Comparison of ENCODE assay signal across 26 mouse cellular contexts in genomic region chr3:35967366-35967921, GRCm38 (mm10). TPM values are rescaled to one million over a fixed set of nuclear protein-coding genes. Genes with fewer than 3 reads are reported as not detected.
DNase-seq lines count a peak whose midpoint lies in the region; ATAC-seq and TF ChIP-seq lines count a peak whose summit lies in the region.
"Had no signal": no experiment of that assay in that cellular context is flagged by ENCODE, and none has a peak within 500 bp of the region (broad histone marks: within the 10 kb centered on the region; RNA-seq: fewer than 3 reads in every experiment).

No protein-coding gene starts in this region.

- WGBS in liver, postnatal 0 days (ENCODE audit: insufficient replicate concordance): 66% methylated on average over 8 of the region's 8 CpGs
- WGBS in hindbrain, embryonic 16.5 days: 96% methylated on average over 8 of the region's 8 CpGs
- WGBS in kidney, embryonic 15.5 days: 88% methylated on average over 8 of the region's 8 CpGs

- peaks cover 0 to 26% of the 10 kb centered on the region in 2 experiments; a peak in 2 of 4 replicates for H3K36me3 ChIP-seq in MEL (ENCODE audit: control insufficient read depth in 1 of 2, insufficient read depth in 2 of 2, low read length in 2 of 2)
- H3K36me3 ChIP-seq in liver, postnatal 0 days (replicated peaks; ENCODE audit: insufficient read depth, low read length): peaks cover 11% of the 10 kb centered on the region; the same call in 1 of the 2 replicates
- H3K36me3 ChIP-seq in hindbrain, embryonic 16.5 days (ENCODE audit: control insufficient read depth, insufficient read depth, low read length): peaks cover 27% of the 10 kb centered on the region
- H3K36me3 ChIP-seq in kidney, embryonic 15.5 days: peaks cover 64% of the 10 kb centered on the region

- no peak overlapping the region for H3K4me3 ChIP-seq in MEL (ENCODE audit: control insufficient read depth in 1 of 2, insufficient read depth in 1 of 2, low read depth in 2 of 2, low read length in 2 of 2)
- H3K4me3 ChIP-seq in liver, postnatal 0 days (ENCODE audit: low read depth, low read length): no peak overlapping the region
- no peak overlapping the region for H3K4me3 ChIP-seq in hindbrain, embryonic 16.5 days (ENCODE audit: low read length)
- no peak overlapping the region for H3K4me3 ChIP-seq in kidney, embryonic 15.5 days (replicated peaks)
- H3K4me3 ChIP-seq: embryonic facial prominence, embryonic 12.5 days; embryonic facial prominence, embryonic 15.5 days; gastrocnemius, adult 2 months; heart, embryonic 12.5 days; heart, embryonic 15.5 days had no signal

- TF ChIP-seq POLR2A in MEL (IDR thresholded peaks at IDR 0.05; ENCODE audit: control insufficient read depth in 1 of 2, insufficient read depth in 1 of 2, low read depth in 1 of 2, low read length in 2 of 2, poor library complexity in 1 of 2): no peak

- TF ChIP-seq EP300 in MEL (IDR thresholded peaks at IDR 0.05; ENCODE audit: low read depth in 1 of 2, low read length in 2 of 2): peak in 1 of 2 experiments; percentile 60; a peak in 1 of 4 replicates
- no peak for TF ChIP-seq EP300 in liver, postnatal 0 days (IDR thresholded peaks at IDR 0.05; ENCODE audit: low read depth)

- H3K4me2 ChIP-seq in liver, postnatal 0 days (ENCODE audit: low read depth, low read length): no peak overlapping the region
- no peak overlapping the region for H3K4me2 ChIP-seq in hindbrain, embryonic 16.5 days (ENCODE audit: low read length)
- no peak overlapping the region for H3K4me2 ChIP-seq in kidney, embryonic 15.5 days
- H3K4me2 ChIP-seq: embryonic facial prominence, embryonic 12.5 days; embryonic facial prominence, embryonic 15.5 days; heart, embryonic 12.5 days; heart, embryonic 15.5 days; hindbrain, embryonic 14.5 days had no signal

- H3K27ac ChIP-seq in MEL (ENCODE audit: control insufficient read depth, low read depth, low read length): peak overlapping the region; percentile 88; the same call in 1 of the 2 replicates
- no peak overlapping the region for H3K27ac ChIP-seq in liver, postnatal 0 days (ENCODE audit: low read depth)
- H3K27ac ChIP-seq in hindbrain, embryonic 16.5 days (ENCODE audit: low read depth, low read length): no peak overlapping the region
- no peak overlapping the region for H3K27ac ChIP-seq in kidney, embryonic 15.5 days
- H3K27ac ChIP-seq: embryonic facial prominence, embryonic 12.5 days; embryonic facial prominence, embryonic 15.5 days; gastrocnemius, adult 2 months; heart, embryonic 15.5 days; hindbrain, embryonic 14.5 days had no signal

- H3K27me3 ChIP-seq in MEL (ENCODE audit: control insufficient read depth in 1 of 2, insufficient read depth in 2 of 2, low read length in 2 of 2): no peaks in the 10 kb centered on the region
- H3K27me3 ChIP-seq in liver, postnatal 0 days (ENCODE audit: insufficient read depth, low read length): no peaks in the 10 kb centered on the region
- no peaks in the 10 kb centered on the region for H3K27me3 ChIP-seq in hindbrain, embryonic 16.5 days (replicated peaks; ENCODE audit: control insufficient read depth, insufficient read depth, low read length)
- H3K27me3 ChIP-seq in kidney, embryonic 15.5 days: no peaks in the 10 kb centered on the region
- H3K27me3 ChIP-seq: embryonic facial prominence, embryonic 12.5 days; embryonic facial prominence, embryonic 15.5 days; heart, embryonic 12.5 days; heart, embryonic 15.5 days; Patski had no signal

- peak; percentile 57 for DNase-seq in A20 (ENCODE audit: low read depth, low spot score)
- peak; percentile 27 for DNase-seq in MEL (ENCODE audit: low read depth, low spot score)
- no peak for DNase-seq in liver, postnatal 0 days
- DNase-seq: adrenal gland, adult 2 months; adrenal gland, postnatal 14 days; cerebellum, adult 11-12 months; cerebellum, adult 8-10 months; cerebellum, postnatal 10 days; cerebellum, postnatal 36 days; forebrain, postnatal 0 days; gastrocnemius, adult 2 months; gastrocnemius, postnatal 14 days; heart, postnatal 10 days; heart, postnatal 4 days had no signal

- peaks cover 17 to 20% of the 10 kb centered on the region in 2 experiments for H3K4me1 ChIP-seq in MEL (ENCODE audit: control insufficient read depth in 1 of 2, insufficient read depth in 2 of 2, low read length in 2 of 2)
- H3K4me1 ChIP-seq in liver, postnatal 0 days (ENCODE audit: insufficient read depth): no peaks in the 10 kb centered on the region; the same call in 1 of the 2 replicates
- H3K4me1 ChIP-seq in hindbrain, embryonic 16.5 days (ENCODE audit: control insufficient read depth, insufficient read depth, low read depth, low read length): no peaks in the 10 kb centered on the region
- no peaks in the 10 kb centered on the region for H3K4me1 ChIP-seq in kidney, embryonic 15.5 days
- H3K4me1 ChIP-seq: embryonic facial prominence, embryonic 12.5 days; embryonic facial prominence, embryonic 15.5 days; heart, embryonic 12.5 days; heart, embryonic 15.5 days had no signal

- no peak for TF ChIP-seq CTCF in MEL (IDR thresholded peaks at IDR 0.05 in 2 of 3, conservative IDR thresholded peaks at IDR 0.05 in 1 of 3; ENCODE audit: control insufficient read depth in 1 of 3, insufficient read depth in 1 of 3, low read depth in 2 of 3, low read length in 3 of 3, poor library complexity in 1 of 3, severe bottlenecking in 1 of 3)
- TF ChIP-seq CTCF in liver, postnatal 0 days (IDR thresholded peaks at IDR 0.05; ENCODE audit: low read depth): no peak

- no peak for TF ChIP-seq RAD21 in MEL (IDR thresholded peaks at IDR 0.05; ENCODE audit: low read depth, low read length)

- ATAC-seq in granulocyte monocyte progenitor cell, adult 5-6 weeks (replicated peaks; ENCODE audit: poor library complexity, severe bottlenecking): peak; percentile 77
- ATAC-seq in megakaryocyte progenitor cell, adult 5-6 weeks (replicated peaks; ENCODE audit: poor library complexity): peak; percentile 57
- ATAC-seq in liver, postnatal 0 days: no peak
- no peak for ATAC-seq in hindbrain, embryonic 16.5 days
- ATAC-seq in kidney, embryonic 15.5 days (replicated peaks; ENCODE audit: low FRiP score): no peak
- ATAC-seq: forebrain, embryonic 14.5 days; forebrain, postnatal 0 days; intestine, postnatal 0 days; Patski had no signal

- H3K79me2 ChIP-seq in MEL (ENCODE audit: control insufficient read depth, insufficient read depth, low read length, poor library complexity): no peaks in the 10 kb centered on the region

- no peak overlapping the region for H3K9ac ChIP-seq in MEL (ENCODE audit: control insufficient read depth, low read depth, low read length, poor library complexity, severe bottlenecking)
- no peak overlapping the region for H3K9ac ChIP-seq in liver, postnatal 0 days (replicated peaks)
- H3K9ac ChIP-seq in hindbrain, embryonic 16.5 days (ENCODE audit: low read depth, low read length): no peak overlapping the region
- no peak overlapping the region for H3K9ac ChIP-seq in kidney, embryonic 15.5 days
- H3K9ac ChIP-seq: embryonic facial prominence, embryonic 12.5 days; embryonic facial prominence, embryonic 15.5 days; forebrain, postnatal 0 days; heart, embryonic 12.5 days; heart, embryonic 15.5 days; hindbrain, embryonic 14.5 days had no signal

- H3K9me3 ChIP-seq in MEL (replicated peaks; ENCODE audit: insufficient read depth, low read length): no peaks in the 10 kb centered on the region
- no peaks in the 10 kb centered on the region for H3K9me3 ChIP-seq in liver, postnatal 0 days (ENCODE audit: low read length)
- H3K9me3 ChIP-seq in hindbrain, embryonic 16.5 days (ENCODE audit: control insufficient read depth, low read length): no peaks in the 10 kb centered on the region
- no peaks in the 10 kb centered on the region for H3K9me3 ChIP-seq in kidney, embryonic 15.5 days (replicated peaks)
- H3K9me3 ChIP-seq: embryonic facial prominence, embryonic 12.5 days; embryonic facial prominence, embryonic 15.5 days; heart, embryonic 12.5 days; heart, embryonic 15.5 days had no signal

TF ChIP-seq in MEL, 35 proteins besides CTCF, POLR2A, EP300 and RAD21 (continues in another document):
- no peak for TF ChIP-seq MAX (IDR thresholded peaks at IDR 0.05; ENCODE audit: low read length)
- no peak for TF ChIP-seq BHLHE40 (IDR thresholded peaks at IDR 0.05; ENCODE audit: borderline replicate concordance, low read depth, low read length)
- peak; percentile 36; the same call in 1 of the 2 replicates for TF ChIP-seq GATA1 (IDR thresholded peaks at IDR 0.05; ENCODE audit: low read depth, low read length)
- TF ChIP-seq SIN3A (IDR thresholded peaks at IDR 0.05; ENCODE audit: low read length): no peak
- no peak for TF ChIP-seq POLR2AphosphoS5 (IDR thresholded peaks at IDR 0.05; ENCODE audit: borderline replicate concordance, low read depth, low read length)
- TF ChIP-seq ZKSCAN1 (IDR thresholded peaks at IDR 0.05; ENCODE audit: low read depth, low read length): no peak
- TF ChIP-seq USF2 (IDR thresholded peaks at IDR 0.05; ENCODE audit: borderline replicate concordance in 1 of 2, insufficient read depth in 1 of 2, low read depth in 1 of 2, low read length in 2 of 2): no peak
- no peak for TF ChIP-seq ZMIZ1 (IDR thresholded peaks at IDR 0.05; ENCODE audit: low read depth, low read length)

RNA-seq across cellular contexts. Expression of gene Dcun1d1, which starts 30.2 kb away (rescaled TPM):
- total RNA-seq in MEL (2012; rRNA removed): 35.1 and 37.7 TPM in 2 replicates
- 10 to 100 TPM; 20.8 to 32.7 TPM for polyA plus RNA-seq in MEL (2012; ENCODE audit: insufficient read depth in 1 of 2, insufficient read length in 2 of 2, low read depth in 1 of 2, low replicate concordance in 2 of 2, missing spikeins in 1 of 2)
- total RNA-seq in granulocyte monocyte progenitor cell, adult 5-6 weeks (2014; fragmentation: Nextera tagmentation): 90.1 and 111 TPM in 2 replicates
- 221 and 228 TPM in 2 replicates for total RNA-seq in granulocyte monocyte progenitor cell, adult 5-6 weeks (2017)
- total RNA-seq in megakaryocyte progenitor cell, adult 5-6 weeks (2015): 134 and 137 TPM in 2 replicates
- total RNA-seq in megakaryocyte progenitor cell, adult 5-6 weeks (2017): 145 and 219 TPM in 2 replicates
- polyA plus RNA-seq in liver, postnatal 0 days (2015; fragmentation: Nextera tagmentation; extraction: Ambion mirVana): 77.0 and 77.5 TPM in 2 replicates
- 88.7 and 97.4 TPM in 2 replicates for polyA plus RNA-seq in hindbrain, embryonic 16.5 days (2015; fragmentation: Nextera tagmentation; extraction: Ambion mirVana)
- polyA plus RNA-seq in kidney, embryonic 15.5 days (2015; fragmentation: Nextera tagmentation; extraction: Ambion mirVana): 93.1 and 95.5 TPM in 2 replicates

RNA-seq across cellular contexts. Expression of gene Mccc1, which starts 33.0 kb away (rescaled TPM):
- 4.0 and 4.9 TPM in 2 replicates for total RNA-seq in MEL (2012; rRNA removed)
- 10 to 100 TPM in 1 of 2 experiments, not detected in 1; 14.7 TPM for polyA plus RNA-seq in MEL (2012; ENCODE audit: insufficient read depth in 1 of 2, insufficient read length in 2 of 2, low read depth in 1 of 2, low replicate concordance in 2 of 2, missing spikeins in 1 of 2)
- 19.2 and 34.4 TPM in 2 replicates for total RNA-seq in granulocyte monocyte progenitor cell, adult 5-6 weeks (2014; fragmentation: Nextera tagmentation)
- total RNA-seq in granulocyte monocyte progenitor cell, adult 5-6 weeks (2017): 13.0 and 20.1 TPM in 2 replicates
- 23.9 and 30.8 TPM in 2 replicates for total RNA-seq in megakaryocyte progenitor cell, adult 5-6 weeks (2015)
- 12.8 and 17.8 TPM in 2 replicates for total RNA-seq in megakaryocyte progenitor cell, adult 5-6 weeks (2017)
- polyA plus RNA-seq in liver, postnatal 0 days (2015; fragmentation: Nextera tagmentation; extraction: Ambion mirVana): 15.2 and 15.5 TPM in 2 replicates
- polyA plus RNA-seq in hindbrain, embryonic 16.5 days (2015; fragmentation: Nextera tagmentation; extraction: Ambion mirVana): 26.3 and 29.1 TPM in 2 replicates
- 50.4 and 56.8 TPM in 2 replicates for polyA plus RNA-seq in kidney, embryonic 15.5 days (2015; fragmentation: Nextera tagmentation; extraction: Ambion mirVana)

Comparison
In these comparisons a context has a peak if more than half of its experiments do, and no peak if none do; other contexts are left out.
1. ATAC-seq: peak in granulocyte monocyte progenitor cell, adult 5-6 weeks (single experiment) and megakaryocyte progenitor cell, adult 5-6 weeks (single experiment); none in liver, postnatal 0 days (single experiment), hindbrain, embryonic 16.5 days (single experiment) and kidney, embryonic 15.5 days (single experiment).